Mouse (Mus musculus) testis, adult 2 months (tissue): ENCODE results near the gene Ibtk. TPM values are rescaled to one million over a fixed set of nuclear protein-coding genes. Genes with fewer than 3 reads are reported as not detected.

ENCODE experiments used
- H3K27ac ChIP-seq: fragments of 200-500 bp; 2 replicates; pipeline ENCODE4 v1.5.1; 2012; ENCODE audit warnings: low read depth, low read length; ENCODE audit not compliant: control insufficient read depth, insufficient read depth
- H3K27me3 ChIP-seq: fragments of 200-500 bp; 2 replicates; pipeline ENCODE4 v1.6.1; 2012; ENCODE audit warnings: mild to moderate bottlenecking, low read length, moderate library complexity; ENCODE audit not compliant: control insufficient read depth, insufficient read depth
- H3K36me3 ChIP-seq: fragments of 200-500 bp; 2 replicates; pipeline ENCODE4 v1.6.1; 2012; ENCODE audit warnings: mild to moderate bottlenecking, low read length; ENCODE audit not compliant: control insufficient read depth, insufficient read depth
- H3K4me1 ChIP-seq: fragments of 200-500 bp; 2 replicates; pipeline ENCODE4 v1.6.1; 2012; ENCODE audit warnings: low read length; ENCODE audit not compliant: control insufficient read depth, insufficient read depth
- H3K4me3 ChIP-seq: fragments of 200-500 bp; 2 replicates; pipeline ENCODE4 v1.5.1; 2012; ENCODE audit warnings: low read depth, mild to moderate bottlenecking, low read length, moderate library complexity, mixed read lengths; ENCODE audit not compliant: control insufficient read depth
- CTCF ChIP-seq: fragments of 200-500 bp; IDR thresholded peaks from 2 replicates; pipeline ENCODE4 v1.5.1; 2012; ENCODE audit warnings: low read depth, mild to moderate bottlenecking, inconsistent platforms, low read length, moderate library complexity; ENCODE audit not compliant: control insufficient read depth, insufficient read depth, insufficient replicate concordance
- POLR2A ChIP-seq: fragments of 200-500 bp; IDR thresholded peaks from 2 replicates; pipeline ENCODE4 v1.6.1; 2012; ENCODE audit warnings: low read depth, mild to moderate bottlenecking, inconsistent platforms, low read length, moderate library complexity; ENCODE audit not compliant: control insufficient read depth
- polyA plus RNA-seq: library from polyadenylated mRNA; depleted of rRNA; stranded (reverse); fragments of >200 nt; gene quantifications from 2 replicates; pipeline ENCODE4 v1.2.3, GENCODE M21; 2012

Ibtk gene
- polyA plus RNA-seq, 1 experiment = 3.5 TPM

DNA sequence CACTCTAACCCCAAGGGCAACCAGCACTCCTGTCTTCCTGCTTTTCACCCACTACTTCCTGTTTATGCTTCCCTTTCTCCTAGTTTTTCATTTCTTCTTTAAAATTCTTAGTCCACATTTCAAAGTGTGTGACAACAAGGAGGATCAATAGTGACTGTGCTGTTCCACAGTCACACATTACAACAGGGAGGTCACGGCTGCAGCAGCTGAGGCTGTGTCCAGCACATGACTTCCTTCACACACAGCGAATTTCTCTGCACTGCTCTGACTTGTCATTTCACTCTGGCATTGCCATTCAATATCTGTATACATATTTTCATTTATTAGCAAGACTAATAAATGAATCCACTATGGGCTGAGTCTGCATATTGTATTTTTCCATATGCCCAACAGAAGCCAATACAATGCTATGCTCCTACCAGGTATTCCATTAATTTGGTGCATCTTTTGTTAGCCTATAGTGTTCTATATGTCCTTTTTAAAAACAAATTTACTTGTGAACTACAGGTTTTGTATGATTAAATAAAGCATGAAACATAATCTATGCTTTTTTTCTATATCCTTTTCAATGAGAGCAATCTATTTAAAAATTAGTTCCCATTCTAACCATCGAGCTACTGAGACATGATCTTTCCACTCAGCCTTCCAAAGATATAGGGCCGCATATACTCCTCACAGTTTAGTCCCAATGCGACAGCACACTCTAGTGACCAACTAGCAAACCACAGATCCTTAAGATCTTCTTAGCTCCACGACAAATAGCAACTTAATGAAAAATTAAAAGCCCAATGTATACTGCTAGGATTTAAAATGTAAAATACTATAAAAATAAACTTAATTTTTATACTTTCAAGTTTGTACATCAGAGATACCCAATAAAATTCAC, 55.7 kb downstream of the Ibtk start:
- Histone ChIP-seq H3K27me3 (no peaks in the 10 kb centered on the region), H3K36me3 (peaks cover 3% of the 10 kb centered on the region; the same call in 1 of the 2 replicates), H3K4me3 (no peak overlapping the region), H3K4me1 (no peaks in the 10 kb centered on the region), H3K27ac (no peak overlapping the region)
- no peak for TF ChIP-seq POLR2A
- no peak for TF ChIP-seq CTCF

DNA sequence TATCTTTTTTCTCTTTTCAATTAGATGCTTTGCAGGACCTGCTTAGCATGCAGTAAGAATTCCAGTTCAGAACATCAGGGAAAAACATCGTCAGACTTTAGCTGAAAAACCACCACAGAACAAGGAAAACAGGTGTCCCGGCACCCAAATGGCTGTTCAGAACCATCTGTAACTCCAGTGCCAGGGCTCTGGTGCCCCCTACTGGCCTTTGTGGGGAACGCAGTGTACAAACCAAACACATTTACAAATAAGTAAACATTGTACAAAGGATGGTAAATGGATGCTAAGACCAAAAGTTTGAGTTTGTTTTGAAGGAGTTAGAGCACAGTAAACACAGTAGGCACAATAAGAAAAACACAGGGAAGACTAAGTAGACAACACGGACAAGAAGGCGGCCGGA, 64.1 kb downstream of the Ibtk start:
- H3K27ac ChIP-seq = no peak overlapping the region
- TF ChIP-seq CTCF (peak; percentile 85; the same call in 1 of the 2 replicates), POLR2A (no peak)
- no peak overlapping the region for H3K4me3 ChIP-seq
- no peaks in the 10 kb centered on the region for H3K27me3 ChIP-seq
- peaks cover 3% of the 10 kb centered on the region for H3K4me1 ChIP-seq
- H3K36me3 ChIP-seq = peaks cover 1% of the 10 kb centered on the region; the same call in 1 of the 2 replicates

DNA sequence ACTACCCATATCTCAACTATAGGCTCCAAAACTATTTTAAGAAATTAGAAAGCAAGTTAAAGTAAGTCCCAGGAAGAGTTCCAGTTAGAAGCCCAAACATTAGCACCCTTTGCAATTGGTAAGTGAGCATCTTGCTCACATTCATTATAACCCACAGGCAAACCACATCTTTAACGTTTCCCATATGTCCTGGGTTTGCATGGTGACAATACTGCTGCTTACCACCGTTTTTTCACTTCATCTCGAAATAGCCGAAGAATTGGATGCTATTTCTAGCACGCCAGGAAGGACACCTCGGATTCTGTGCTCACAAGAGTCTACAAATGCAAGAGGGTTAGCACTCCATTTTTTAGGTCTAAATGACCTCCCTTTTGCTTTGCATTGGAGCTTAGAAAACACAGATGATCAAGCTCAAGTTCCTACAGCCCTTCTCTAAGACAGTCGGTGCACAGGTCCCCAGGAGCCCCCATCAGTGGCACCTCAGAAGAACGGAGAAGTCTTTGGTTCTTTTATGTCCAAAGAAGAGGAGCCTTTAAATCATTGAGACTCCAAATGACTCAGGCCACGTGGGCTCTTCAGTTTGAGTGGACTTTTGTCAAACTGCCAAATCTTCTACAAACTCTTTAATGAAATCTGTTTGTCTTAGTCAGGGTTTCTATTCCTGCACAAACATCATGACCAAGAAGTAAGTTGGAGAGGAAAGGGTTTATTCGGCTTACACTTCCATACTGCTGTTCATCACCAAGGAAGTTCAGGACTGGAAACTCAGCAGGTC, 73.8 kb downstream of the Ibtk start:
- no peaks in the 10 kb centered on the region for H3K27me3 ChIP-seq
- no peak for TF ChIP-seq CTCF
- no peak for TF ChIP-seq POLR2A
- H3K36me3 ChIP-seq = no peaks in the 10 kb centered on the region
- no peak overlapping the region for H3K4me3 ChIP-seq
- no peaks in the 10 kb centered on the region for H3K4me1 ChIP-seq
- no peak overlapping the region for H3K27ac ChIP-seq

DNA sequence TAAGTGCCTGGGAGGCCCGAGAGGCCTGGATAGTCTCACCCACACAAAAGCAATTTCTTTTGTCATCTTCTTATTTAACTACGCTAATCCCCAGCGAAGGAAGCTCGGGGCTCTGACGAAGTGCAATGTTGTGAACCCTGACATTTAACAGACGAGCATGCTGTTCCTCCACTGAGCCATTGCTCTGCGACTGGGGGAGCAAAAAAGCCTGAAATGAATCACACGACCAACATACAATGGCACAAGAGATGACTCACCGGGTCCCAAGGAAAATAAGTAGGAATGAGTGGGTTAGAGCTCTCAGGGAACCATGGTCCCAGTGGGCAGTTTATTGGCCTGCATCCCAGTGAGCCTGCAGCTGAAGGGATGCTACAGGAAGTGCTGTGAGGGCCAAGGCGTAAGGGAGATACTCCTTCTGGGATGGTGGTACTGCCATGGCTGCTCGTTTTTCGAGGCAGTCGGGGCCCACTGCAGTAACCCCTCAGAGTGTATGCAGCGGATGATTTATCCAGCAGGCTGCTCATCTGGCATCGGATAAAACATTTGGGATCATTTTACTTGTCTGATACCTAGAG, 75.1 kb downstream of the Ibtk start:
- Histone ChIP-seq H3K27ac (no peak overlapping the region), H3K4me1 (no peaks in the 10 kb centered on the region), H3K27me3 (no peaks in the 10 kb centered on the region), H3K4me3 (no peak overlapping the region), H3K36me3 (no peaks in the 10 kb centered on the region)
- no peak for TF ChIP-seq POLR2A

DNA sequence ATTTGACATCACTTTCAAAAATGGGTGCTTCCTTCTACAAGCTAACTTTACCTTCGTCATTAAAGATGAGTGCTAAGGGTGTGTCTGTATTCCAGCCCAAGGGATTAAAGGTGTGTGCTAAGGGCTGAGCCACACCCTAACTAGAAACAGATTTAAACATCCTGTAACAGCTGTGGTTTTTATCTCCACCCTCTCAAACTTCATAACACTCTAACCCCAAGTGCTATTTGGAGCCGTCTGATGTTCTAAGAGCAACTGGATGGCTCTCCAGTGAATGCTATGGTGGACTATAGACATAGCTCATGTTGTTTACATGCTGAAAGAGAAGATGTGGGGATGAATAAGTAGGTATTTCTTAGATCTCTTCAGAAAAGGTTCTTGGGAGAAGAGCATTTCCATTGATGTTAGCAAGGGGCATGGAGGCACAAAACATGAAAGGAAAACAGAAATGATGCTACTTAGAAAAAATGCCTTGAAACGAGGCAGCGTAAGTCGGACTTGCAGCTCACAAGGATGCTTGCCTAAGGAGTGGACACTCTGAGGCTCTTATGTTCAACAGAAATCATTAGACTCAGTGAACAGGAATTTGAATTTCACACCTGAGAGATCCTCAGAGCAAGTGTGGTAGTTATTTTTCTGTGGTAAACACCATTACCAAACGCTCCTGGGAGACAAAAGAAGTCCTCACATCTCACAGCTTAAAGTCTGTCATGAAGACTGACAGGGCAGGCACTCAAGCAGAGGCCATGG, 77.4 kb downstream of the Ibtk start:
- Histone ChIP-seq H3K4me1 (no peaks in the 10 kb centered on the region), H3K4me3 (no peak overlapping the region), H3K36me3 (no peaks in the 10 kb centered on the region), H3K27ac (no peak overlapping the region), H3K27me3 (no peaks in the 10 kb centered on the region)
- TF ChIP-seq POLR2A (no peak), CTCF (no peak)

DNA sequence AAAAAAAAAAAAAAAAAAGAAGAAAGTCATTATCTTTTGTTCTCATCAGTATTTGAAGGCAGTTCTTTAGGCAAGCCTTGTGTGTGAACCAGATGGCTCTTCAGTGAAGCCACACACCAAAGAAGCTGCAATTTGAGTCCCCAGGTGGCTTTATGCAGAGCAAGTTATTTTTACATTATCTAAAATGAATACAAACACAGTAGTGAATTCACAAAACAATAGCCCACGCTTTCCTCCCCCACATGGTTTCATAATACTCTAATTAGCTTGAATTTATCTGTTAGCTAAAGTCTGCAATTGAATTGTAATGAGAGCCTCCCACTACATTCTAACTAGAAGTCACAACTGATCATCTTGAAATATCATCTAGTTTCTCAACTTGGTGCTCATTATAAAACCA, 84.8 kb downstream of the Ibtk start:
- Histone ChIP-seq H3K4me1 (no peaks in the 10 kb centered on the region), H3K27ac (no peak overlapping the region), H3K4me3 (no peak overlapping the region), H3K27me3 (no peaks in the 10 kb centered on the region), H3K36me3 (no peaks in the 10 kb centered on the region)
- TF ChIP-seq POLR2A = no peak
- TF ChIP-seq CTCF = no peak
